Mouse (Mus musculus) forebrain, embryonic 10.5 days (tissue): ENCODE measurements around the gene Plau. TPM values are rescaled to one million over a fixed set of nuclear protein-coding genes. Genes with fewer than 3 reads are reported as not detected.

Experiments
- DNase-seq: peaks from one replicate; pipeline ENCODE4 v3.0.0-alpha.2; 2017; ENCODE audit warnings: low spot score; ENCODE audit errors: extremely low spot score
- H3K27ac ChIP-seq: fragments of 300-500 bp; sonication (generic); 2 replicates; pipeline ENCODE4 v1.5.1; 2016; ENCODE audit warnings: mild to moderate bottlenecking
- H3K27me3 ChIP-seq: fragments of 300-500 bp; sonication (generic); 2 replicates; pipeline ENCODE4 v1.6.1; 2016; ENCODE audit warnings: mild to moderate bottlenecking; ENCODE audit not compliant: poor library complexity, severe bottlenecking
- H3K36me3 ChIP-seq: fragments of 300-500 bp; sonication (generic); replicated peaks from 2 replicates; pipeline ENCODE4 v1.6.1; 2016; ENCODE audit warnings: mild to moderate bottlenecking, moderate library complexity
- H3K4me1 ChIP-seq: fragments of 300-500 bp; sonication (generic); 2 replicates; pipeline ENCODE4 v1.6.1; 2016
- H3K4me3 ChIP-seq: fragments of 300-500 bp; sonication (generic); 2 replicates; pipeline ENCODE4 v1.5.1; 2016; ENCODE audit warnings: mild to moderate bottlenecking, moderate library complexity
- H3K9me3 ChIP-seq: fragments of 300-500 bp; sonication (generic); 2 replicates; pipeline ENCODE4 v1.6.1; 2016; ENCODE audit warnings: mild to moderate bottlenecking, moderate library complexity
- WGBS: fragments of 180-500 bp; shearing (Covaris S2); methylation state at CpG from one replicate; pipeline ENCODE4 v1.1.7; 2016; 5-methylcytosine and 5-hydroxymethylcytosine counted together
- polyA plus RNA-seq: library from polyadenylated mRNA; unstranded; fragments of >200 nt; fragmentation: Nextera tagmentation; extraction: Ambion mirVana; gene quantifications from 2 replicates; pipeline ENCODE4 v1.2.1, GENCODE M21; 2016

Plau gene
- polyA plus RNA-seq = 0.40 and 0.59 TPM in 2 replicates

- H3K4me3 ChIP-seq = peak within 1 kb of the TSS; percentile 70
- H3K36me3 ChIP-seq = no peaks in the 10 kb centered on the region
- H3K27ac ChIP-seq = peak within 1 kb of the TSS; percentile 88
- DNase-seq = peak; percentile 73
- H3K4me1 ChIP-seq = peaks cover 18% of the 10 kb centered on the region
- H3K27me3 ChIP-seq = peaks cover 24% of the 10 kb centered on the region
- H3K9me3 ChIP-seq = no peaks in the 10 kb centered on the region
- WGBS = under 1% methylated on average over 33 of the region's 33 CpGs
Observed at GRCm38 (mm10) chr14:20836171-20836904, at the start of gene Plau. Plau (plus strand) TSS chr14:20836660.

- peaks cover 30% of the 10 kb centered on the region for H3K4me1 ChIP-seq
- H3K27ac ChIP-seq = no peak overlapping the region
- no peak overlapping the region for H3K4me3 ChIP-seq
- no peaks in the 10 kb centered on the region for H3K27me3 ChIP-seq
- DNase-seq = no peak
- peaks cover 93% of the 10 kb centered on the region for H3K36me3 ChIP-seq
- no peaks in the 10 kb centered on the region for H3K9me3 ChIP-seq
- 87% methylated on average over 3 of the region's 3 CpGs for WGBS
Observed at GRCm38 (mm10) chr14:20788151-20788550, 48.3 kb upstream of the Plau start.

DNA sequence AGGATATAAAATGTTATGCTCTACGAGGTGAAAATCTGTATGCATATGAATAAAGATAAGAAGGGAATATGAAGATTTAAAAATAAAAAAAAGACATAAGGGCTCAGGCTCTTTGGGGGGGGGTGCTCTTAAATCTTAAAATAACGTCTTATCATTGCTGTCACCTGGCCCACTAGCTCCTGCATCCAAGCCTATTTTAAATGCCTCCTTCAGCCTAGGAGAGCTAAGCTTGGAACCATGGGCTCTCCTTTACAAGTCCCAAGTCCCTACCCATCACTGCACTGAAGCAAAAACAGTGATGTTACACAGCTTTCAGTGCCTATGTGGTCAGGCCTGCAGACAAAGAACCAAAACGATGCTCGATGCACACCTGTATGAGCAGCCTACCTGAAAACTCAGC is 46.9 kb upstream of the Plau start:
- Histone ChIP-seq H3K27ac (no peak overlapping the region), H3K4me1 (peaks cover 38% of the 10 kb centered on the region), H3K27me3 (no peaks in the 10 kb centered on the region), H3K4me3 (no peak overlapping the region), H3K9me3 (no peaks in the 10 kb centered on the region), H3K36me3 (peaks cover 78% of the 10 kb centered on the region)
- WGBS = 94% methylated on average over 4 of the region's 4 CpGs
- DNase-seq = no peak

DNA sequence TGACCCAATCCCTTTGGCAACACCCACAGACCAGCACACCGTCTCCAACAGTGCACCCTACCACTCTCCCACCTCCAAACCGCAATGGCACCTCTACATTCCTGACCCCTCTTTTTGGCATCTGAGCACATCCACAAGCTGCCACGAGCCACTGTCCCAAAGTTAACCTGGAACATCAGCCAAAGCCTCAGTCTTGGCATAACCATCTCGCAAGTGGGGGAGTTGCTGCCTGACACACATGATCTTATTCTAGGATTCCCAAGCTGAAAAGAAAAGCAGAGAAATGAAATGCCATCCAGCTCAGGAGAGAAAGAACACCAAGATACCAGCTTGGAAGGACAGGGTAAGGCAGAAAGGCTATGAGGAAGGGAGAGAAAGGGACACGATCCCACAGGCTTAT is 46.0 kb upstream of the Plau start:
- H3K9me3 ChIP-seq = no peaks in the 10 kb centered on the region
- H3K27ac ChIP-seq = no peak overlapping the region
- H3K27me3 ChIP-seq = peaks cover 8% of the 10 kb centered on the region; the same call in 1 of the 2 replicates
- H3K4me3 ChIP-seq = no peak overlapping the region
- peaks cover 43% of the 10 kb centered on the region for H3K4me1 ChIP-seq
- peaks cover 70% of the 10 kb centered on the region for H3K36me3 ChIP-seq
- WGBS = 92% methylated on average over 5 of the region's 5 CpGs
- DNase-seq = no peak

- peaks cover 13% of the 10 kb centered on the region; the same call in 1 of the 2 replicates for H3K27me3 ChIP-seq
- peaks cover 43% of the 10 kb centered on the region for H3K4me1 ChIP-seq
- no peak overlapping the region for H3K27ac ChIP-seq
- no peaks in the 10 kb centered on the region for H3K9me3 ChIP-seq
- no peak overlapping the region for H3K4me3 ChIP-seq
- H3K36me3 ChIP-seq = peaks cover 64% of the 10 kb centered on the region
- no peak for DNase-seq
- WGBS = 95% methylated on average over 6 of the region's 6 CpGs
Observed at GRCm38 (mm10) chr14:20790996-20791395, 45.5 kb upstream of the Plau start.

DNA sequence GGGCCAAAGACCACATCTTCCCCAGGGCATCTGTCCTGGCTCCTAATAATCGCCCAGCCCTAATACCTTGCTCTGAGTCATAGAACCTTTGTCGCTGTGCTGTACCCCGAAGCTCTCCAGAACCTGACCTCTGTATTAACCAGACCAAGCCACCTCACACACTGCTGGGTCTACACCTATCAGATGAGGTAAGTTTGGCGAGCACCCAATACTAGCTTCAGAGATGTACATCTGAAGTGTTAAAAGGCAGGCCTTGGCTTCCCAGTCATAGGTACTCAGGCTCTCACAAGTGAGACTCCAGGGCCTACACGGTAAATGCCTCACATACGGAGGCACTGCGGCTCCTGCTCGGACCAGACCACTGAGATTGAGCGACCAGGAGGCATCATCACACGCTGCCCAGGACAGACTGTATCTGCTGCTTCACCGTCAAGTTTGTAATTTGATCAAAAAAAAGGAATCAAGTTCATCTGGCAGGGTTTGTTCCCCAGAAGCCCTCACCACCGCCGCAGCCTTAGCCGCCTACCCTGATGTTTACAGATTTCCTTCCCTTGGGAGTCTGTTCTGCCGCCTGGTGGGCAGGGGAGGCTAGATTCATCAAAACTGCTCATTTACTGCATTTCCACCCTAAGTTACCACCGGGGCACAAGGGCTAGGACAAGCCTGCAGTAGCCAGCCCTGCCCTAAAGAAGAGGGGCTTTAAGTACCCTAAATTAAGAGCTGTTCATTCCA is 44.8 kb upstream of the Plau start:
- Histone ChIP-seq H3K27ac (no peak overlapping the region), H3K4me3 (no peak overlapping the region), H3K4me1 (peaks cover 43% of the 10 kb centered on the region), H3K9me3 (no peaks in the 10 kb centered on the region), H3K27me3 (peaks cover 13% of the 10 kb centered on the region), H3K36me3 (peaks cover 57% of the 10 kb centered on the region)
- WGBS = 88% methylated on average over 16 of the region's 16 CpGs
- no peak for DNase-seq

- H3K4me3 ChIP-seq = peak overlapping the region; percentile 92
- 78% methylated on average over 8 of the region's 8 CpGs for WGBS
- peaks cover 13% of the 10 kb centered on the region for H3K27me3 ChIP-seq
- no peak for DNase-seq
- no peaks in the 10 kb centered on the region for H3K9me3 ChIP-seq
- peaks cover 50% of the 10 kb centered on the region for H3K36me3 ChIP-seq
- H3K27ac ChIP-seq = peak overlapping the region; percentile 94
- H3K4me1 ChIP-seq = peaks cover 46% of the 10 kb centered on the region
Observed at GRCm38 (mm10) chr14:20792243-20792921, 44.1 kb upstream of the Plau start.

- H3K4me3 ChIP-seq = peak overlapping the region; percentile 92
- H3K27ac ChIP-seq = peak overlapping the region; percentile 94
- DNase-seq = peak; percentile 58
- under 1% methylated on average over 48 of the region's 57 CpGs for WGBS
- peaks cover 16% of the 10 kb centered on the region for H3K27me3 ChIP-seq
- H3K36me3 ChIP-seq = peaks cover 43% of the 10 kb centered on the region
- no peaks in the 10 kb centered on the region for H3K9me3 ChIP-seq
- H3K4me1 ChIP-seq = peaks cover 46% of the 10 kb centered on the region
Observed at GRCm38 (mm10) chr14:20792922-20793757, 43.3 kb upstream of the Plau start.

- H3K9me3 ChIP-seq = no peaks in the 10 kb centered on the region
- peaks cover 35% of the 10 kb centered on the region for H3K36me3 ChIP-seq
- peaks cover 18% of the 10 kb centered on the region for H3K27me3 ChIP-seq
- H3K4me3 ChIP-seq = peak within 1 kb of the TSS; percentile 92
- 1% methylated on average over 44 of the region's 76 CpGs for WGBS
- peaks cover 46% of the 10 kb centered on the region for H3K4me1 ChIP-seq
- H3K27ac ChIP-seq = peak within 1 kb of the TSS; percentile 94
- peak; percentile 82 for DNase-seq
Observed at GRCm38 (mm10) chr14:20793758-20794531, 42.5 kb upstream of the Plau start, which contains the start of gene Camk2g. Camk2g (minus strand) TSS chr14:20794088.

DNA sequence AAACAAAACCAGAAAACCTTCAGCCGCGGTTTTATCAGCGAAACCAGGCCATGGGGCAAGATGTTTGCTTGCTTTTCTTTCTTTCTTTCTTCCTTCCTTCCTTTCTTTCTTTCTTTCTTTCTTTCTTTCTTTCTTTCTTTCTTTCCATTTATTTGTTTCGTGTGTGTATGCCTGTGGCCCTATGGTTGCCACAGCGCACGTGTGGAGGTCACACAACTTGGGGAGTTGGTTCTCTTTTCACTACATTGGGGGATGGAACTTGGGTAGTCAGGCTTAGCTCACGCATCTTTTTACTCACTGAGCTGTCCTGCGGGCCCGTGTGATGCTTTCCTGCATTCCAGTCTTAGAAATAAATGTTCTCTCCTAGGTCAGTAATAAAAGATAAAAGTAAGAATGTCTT is 41.9 kb upstream of the Plau start:
- no peaks in the 10 kb centered on the region for H3K9me3 ChIP-seq
- H3K36me3 ChIP-seq = peaks cover 29% of the 10 kb centered on the region
- 9% methylated on average over 9 of the region's 9 CpGs for WGBS
- peaks cover 46% of the 10 kb centered on the region for H3K4me1 ChIP-seq
- no peak for DNase-seq
- H3K27ac ChIP-seq = peak overlapping the region; percentile 94
- peaks cover 18% of the 10 kb centered on the region for H3K27me3 ChIP-seq
- H3K4me3 ChIP-seq = peak overlapping the region; percentile 92

DNA sequence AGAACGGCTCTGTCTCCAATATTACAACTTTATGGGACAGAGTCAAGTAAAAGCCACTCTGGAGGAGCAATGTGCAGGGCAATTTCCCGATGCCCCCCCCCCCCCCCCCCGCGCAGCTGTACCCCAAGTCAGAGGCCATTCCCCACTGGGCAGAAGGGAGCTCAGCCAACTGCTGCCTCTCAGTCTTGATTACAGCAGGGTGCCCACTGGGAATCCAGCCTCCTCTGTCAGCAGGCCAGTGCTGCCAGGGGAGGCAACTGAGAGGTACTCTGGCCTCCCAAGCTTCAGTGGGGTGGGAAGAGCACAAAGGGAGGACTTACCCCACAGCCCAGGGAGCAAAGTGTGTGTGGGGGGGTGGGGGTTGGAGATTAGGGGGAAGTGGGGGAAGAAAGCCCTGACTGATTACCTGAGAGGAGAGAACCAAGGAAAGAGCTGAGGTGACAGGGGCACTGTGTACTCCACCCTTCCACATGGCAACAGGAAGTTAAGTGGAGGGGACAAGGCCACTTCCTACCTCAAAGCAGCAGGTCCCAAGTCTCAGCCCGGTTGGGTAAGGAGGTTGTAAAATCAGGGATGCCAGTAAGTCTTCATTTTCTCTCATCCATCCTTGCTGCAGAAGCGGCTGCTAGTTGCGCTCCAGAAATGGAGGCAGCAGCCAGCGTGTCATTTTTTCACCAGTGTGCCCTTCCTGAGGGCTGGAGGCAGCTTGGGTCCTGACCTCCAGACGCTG is 40.9 kb upstream of the Plau start:
- no peak overlapping the region for H3K4me3 ChIP-seq

More for the DNA sequence above, 40.9 kb upstream of the Plau start:
- H3K27ac ChIP-seq = no peak overlapping the region
- H3K27me3 ChIP-seq = peaks cover 18% of the 10 kb centered on the region
- peaks cover 46% of the 10 kb centered on the region for H3K4me1 ChIP-seq
- peaks cover 19% of the 10 kb centered on the region for H3K36me3 ChIP-seq
- no peak for DNase-seq
- no peaks in the 10 kb centered on the region for H3K9me3 ChIP-seq
- 49% methylated on average over 9 of the region's 9 CpGs for WGBS
